Mouse (Mus musculus): ENCODE data around the gene Zfp429.

- no peak for TF ChIP-seq CTCF (conservative IDR thresholded peaks at IDR 0.05; ENCODE audit: insufficient read depth, insufficient read length, low read depth, low read length)
- no peak for TF ChIP-seq POLR2A (IDR thresholded peaks at IDR 0.05; ENCODE audit: low read depth, low read length)
Measured at GRCm38 (mm10) chr13:67428116-67428515, 28.5 kb upstream of the Zfp429 start.
